Comparison of ENCODE assay signal across 9 mouse cellular contexts in the genomic region with DNA sequence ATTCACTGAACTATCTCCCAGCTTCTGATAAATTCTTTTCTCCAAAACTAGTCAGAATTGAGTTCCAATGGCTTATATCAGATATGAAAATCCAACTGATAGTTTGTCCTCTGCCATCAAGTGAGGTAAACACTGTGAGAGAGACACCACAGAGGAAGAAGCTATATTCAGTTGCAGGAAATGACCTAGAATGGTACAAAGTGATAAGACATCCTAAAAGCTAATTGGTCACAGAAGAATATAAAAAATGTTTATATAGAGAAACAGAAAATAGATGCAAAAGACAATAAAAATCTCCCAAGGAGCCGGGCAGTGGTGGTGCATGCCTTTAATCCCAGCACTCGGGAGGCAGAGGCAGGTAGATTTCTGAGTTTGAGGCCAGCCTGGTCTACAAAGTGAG.
"Had no signal": no experiment of that assay in that cellular context is flagged by ENCODE, and none has a peak within 500 bp of the region (broad histone marks: within the 10 kb centered on the region; RNA-seq: fewer than 3 reads in every experiment).

No protein-coding gene starts in this region.

- ATAC-seq: midbrain, embryonic 16.5 days had no signal

- DNase-seq: lung, adult 18-20 months; lung, embryonic 14.5 days; lung, postnatal 10 days; lung, postnatal 4 days; midbrain, embryonic 14.5 days; right cerebral cortex, postnatal 14 days; thymus, adult 2 months; thymus, postnatal 25 days had no signal
